Mouse (Mus musculus): ENCODE results near the gene Epop. TPM values are rescaled to one million over a fixed set of nuclear protein-coding genes. Genes with fewer than 3 reads are reported as not detected.

Epop gene
- polyA plus RNA-seq, 1 experiment: 0.47 TPM

DNA sequence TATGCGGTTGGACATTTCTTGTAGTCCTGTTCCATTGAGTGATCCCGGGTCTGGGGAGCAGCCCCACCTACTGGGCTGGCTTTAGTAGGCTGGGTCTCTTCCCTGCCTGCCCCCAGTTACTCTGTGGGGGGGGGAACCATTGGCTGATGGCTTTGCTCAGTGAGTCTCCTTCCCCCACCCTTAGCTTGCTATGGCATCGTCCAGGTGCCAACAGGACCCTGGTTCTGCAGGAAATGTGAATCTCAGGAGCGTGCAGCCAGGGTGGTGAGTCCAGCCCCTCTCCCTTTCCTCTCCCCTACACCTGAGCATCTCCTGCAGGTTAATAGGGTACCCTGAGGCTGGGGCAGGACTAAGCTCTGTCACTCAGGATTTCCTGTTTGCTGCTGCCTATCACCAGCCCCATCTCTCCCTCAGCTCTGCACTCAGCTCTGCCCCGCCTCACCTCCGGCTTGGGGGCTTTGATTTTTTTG, 35.3 kb upstream of the Epop start:
- H3K27me3 ChIP-seq (ENCODE audit: control insufficient read depth, insufficient read depth, low read length): no peaks in the 10 kb centered on the region
- H3K27ac ChIP-seq (ENCODE audit: control insufficient read depth, insufficient read depth, low read depth, low read length): no peak overlapping the region
- H3K4me3 ChIP-seq (ENCODE audit: control insufficient read depth, low read depth, low read length): no peak overlapping the region
- TF ChIP-seq POLR2A (IDR thresholded peaks at IDR 0.05; ENCODE audit: control insufficient read depth, low read depth, low read length) (no peak), CTCF (IDR thresholded peaks at IDR 0.05; ENCODE audit: control insufficient read depth, insufficient read depth, insufficient replicate concordance, low read depth, low read length) (no peak)
- peaks cover 31% of the 10 kb centered on the region for H3K4me1 ChIP-seq (ENCODE audit: control insufficient read depth, insufficient read depth, low read length)
- no peaks in the 10 kb centered on the region for H3K36me3 ChIP-seq (ENCODE audit: control insufficient read depth, insufficient read depth, low read length)

DNA sequence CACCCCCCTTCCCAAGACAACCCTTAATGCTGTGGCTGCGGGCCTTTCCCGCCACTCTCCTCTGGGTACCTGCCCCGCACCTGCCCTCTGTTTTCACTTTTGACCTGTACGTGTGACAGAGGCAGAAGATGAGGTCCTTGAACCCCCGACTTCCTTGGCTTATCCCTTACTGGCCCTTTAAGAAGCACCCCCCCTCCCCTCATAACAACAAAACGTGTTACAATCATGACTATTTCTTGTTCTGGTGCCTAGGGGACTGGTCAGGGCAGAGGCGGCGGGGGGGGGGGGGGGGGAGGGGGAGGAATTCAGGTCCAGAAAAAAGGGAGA, 34.8 kb upstream of the Epop start:
- TF ChIP-seq CTCF (IDR thresholded peaks at IDR 0.05; ENCODE audit: control insufficient read depth, insufficient read depth, insufficient replicate concordance, low read depth, low read length): no peak
- TF ChIP-seq POLR2A (IDR thresholded peaks at IDR 0.05; ENCODE audit: control insufficient read depth, low read depth, low read length): no peak
- no peaks in the 10 kb centered on the region for H3K27me3 ChIP-seq (ENCODE audit: control insufficient read depth, insufficient read depth, low read length)
- no peak overlapping the region for H3K27ac ChIP-seq (ENCODE audit: control insufficient read depth, insufficient read depth, low read depth, low read length)
- no peaks in the 10 kb centered on the region for H3K36me3 ChIP-seq (ENCODE audit: control insufficient read depth, insufficient read depth, low read length)
- peaks cover 31% of the 10 kb centered on the region for H3K4me1 ChIP-seq (ENCODE audit: control insufficient read depth, insufficient read depth, low read length)
- peak overlapping the region; percentile 71 for H3K4me3 ChIP-seq (ENCODE audit: control insufficient read depth, low read depth, low read length)

DNA sequence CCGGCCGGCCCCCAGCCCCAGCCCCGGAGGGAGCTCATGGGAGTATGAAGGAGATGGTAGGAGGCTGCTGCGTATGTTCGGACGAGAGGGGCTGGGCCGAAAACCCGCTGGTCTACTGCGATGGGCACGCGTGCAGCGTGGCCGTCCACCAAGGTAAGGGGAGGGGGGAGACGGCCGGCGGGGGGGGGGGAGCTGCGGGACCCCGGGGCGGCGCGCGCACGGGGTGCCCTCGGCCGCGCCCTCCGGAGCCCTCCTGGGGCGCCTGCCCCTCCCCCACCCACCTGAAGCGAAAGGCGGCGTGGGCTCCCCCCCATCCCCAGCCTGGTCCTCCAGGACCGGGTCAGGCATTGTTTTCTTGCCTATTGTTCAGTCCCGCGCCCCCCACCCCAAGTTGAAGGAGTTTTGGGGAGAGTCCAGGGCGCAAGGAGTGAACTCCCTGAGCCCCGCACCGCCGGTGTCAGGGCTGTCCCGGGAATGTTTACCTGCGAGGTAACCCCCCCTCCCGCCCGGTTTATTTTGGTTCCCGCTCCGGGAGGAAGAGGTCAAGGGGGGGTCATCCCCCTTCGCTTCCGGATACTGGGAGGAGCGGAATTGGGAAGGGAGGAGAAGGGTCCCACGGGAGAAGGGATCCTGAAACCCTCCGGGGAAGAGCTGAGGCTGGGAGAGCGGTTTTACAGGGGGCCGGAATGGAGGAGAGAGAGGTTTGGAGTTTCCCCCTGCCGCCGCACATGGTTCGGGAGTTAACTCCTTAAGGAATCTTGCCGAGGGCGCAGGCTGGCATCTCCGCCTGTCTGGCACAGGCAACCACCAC, 34.2 kb upstream of the Epop start:
- H3K27me3 ChIP-seq (ENCODE audit: control insufficient read depth, insufficient read depth, low read length): no peaks in the 10 kb centered on the region
- TF ChIP-seq POLR2A (IDR thresholded peaks at IDR 0.05; ENCODE audit: control insufficient read depth, low read depth, low read length): no peak
- no peak for TF ChIP-seq CTCF (IDR thresholded peaks at IDR 0.05; ENCODE audit: control insufficient read depth, insufficient read depth, insufficient replicate concordance, low read depth, low read length)
- no peak overlapping the region for H3K27ac ChIP-seq (ENCODE audit: control insufficient read depth, insufficient read depth, low read depth, low read length)
- peaks cover 31% of the 10 kb centered on the region for H3K4me1 ChIP-seq (ENCODE audit: control insufficient read depth, insufficient read depth, low read length)
- peak overlapping the region; percentile 71 for H3K4me3 ChIP-seq (ENCODE audit: control insufficient read depth, low read depth, low read length)
- no peaks in the 10 kb centered on the region for H3K36me3 ChIP-seq (ENCODE audit: control insufficient read depth, insufficient read depth, low read length)

DNA sequence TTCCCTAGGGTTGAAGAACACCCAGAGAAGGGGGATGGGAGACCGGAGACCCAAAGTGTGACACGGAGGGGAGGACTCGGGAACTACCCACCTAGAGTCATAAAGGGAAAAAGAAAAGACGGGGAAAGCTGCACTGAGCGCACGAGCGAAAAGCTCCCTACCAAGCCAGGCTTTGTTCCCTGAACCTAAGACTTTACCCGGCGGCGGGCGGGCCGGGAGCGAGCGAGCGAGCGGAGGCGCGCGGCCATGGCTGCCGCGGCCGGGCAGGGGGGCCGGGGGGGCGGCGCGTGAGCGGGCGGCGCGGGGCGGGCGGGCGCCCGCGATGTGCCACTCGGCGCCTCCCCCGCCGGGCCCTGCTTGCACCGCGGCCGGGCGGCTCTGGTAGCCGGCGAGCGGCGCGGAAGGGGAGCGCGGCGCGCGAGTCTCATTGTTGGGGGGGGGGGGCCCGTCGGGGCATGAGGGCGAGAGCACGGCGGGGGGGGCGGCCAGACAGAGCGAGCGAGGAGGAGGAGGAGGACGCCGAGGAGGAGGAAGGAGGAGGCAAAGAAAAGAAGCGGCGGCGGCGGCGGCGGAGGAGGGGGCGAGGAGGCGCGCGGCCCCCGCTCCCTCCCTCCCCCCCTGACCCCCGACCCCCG, 33.5 kb upstream of the Epop start, which contains the start of gene Mllt6:
Gene Mllt6 (plus strand): TSS at position 522 of the 635 bp plus-strand sequence.
- TF ChIP-seq CTCF (IDR thresholded peaks at IDR 0.05; ENCODE audit: control insufficient read depth, insufficient read depth, insufficient replicate concordance, low read depth, low read length) (no peak), POLR2A (IDR thresholded peaks at IDR 0.05; ENCODE audit: control insufficient read depth, low read depth, low read length) (no peak)
- Histone ChIP-seq H3K4me3 (ENCODE audit: control insufficient read depth, low read depth, low read length) (peak within 1 kb of the TSS; percentile 72), H3K27ac (ENCODE audit: control insufficient read depth, insufficient read depth, low read depth, low read length) (peak within 1 kb of the TSS; percentile 55), H3K27me3 (ENCODE audit: control insufficient read depth, insufficient read depth, low read length) (no peaks in the 10 kb centered on the region), H3K36me3 (ENCODE audit: control insufficient read depth, insufficient read depth, low read length) (no peaks in the 10 kb centered on the region), H3K4me1 (ENCODE audit: control insufficient read depth, insufficient read depth, low read length) (peaks cover 31% of the 10 kb centered on the region)

DNA sequence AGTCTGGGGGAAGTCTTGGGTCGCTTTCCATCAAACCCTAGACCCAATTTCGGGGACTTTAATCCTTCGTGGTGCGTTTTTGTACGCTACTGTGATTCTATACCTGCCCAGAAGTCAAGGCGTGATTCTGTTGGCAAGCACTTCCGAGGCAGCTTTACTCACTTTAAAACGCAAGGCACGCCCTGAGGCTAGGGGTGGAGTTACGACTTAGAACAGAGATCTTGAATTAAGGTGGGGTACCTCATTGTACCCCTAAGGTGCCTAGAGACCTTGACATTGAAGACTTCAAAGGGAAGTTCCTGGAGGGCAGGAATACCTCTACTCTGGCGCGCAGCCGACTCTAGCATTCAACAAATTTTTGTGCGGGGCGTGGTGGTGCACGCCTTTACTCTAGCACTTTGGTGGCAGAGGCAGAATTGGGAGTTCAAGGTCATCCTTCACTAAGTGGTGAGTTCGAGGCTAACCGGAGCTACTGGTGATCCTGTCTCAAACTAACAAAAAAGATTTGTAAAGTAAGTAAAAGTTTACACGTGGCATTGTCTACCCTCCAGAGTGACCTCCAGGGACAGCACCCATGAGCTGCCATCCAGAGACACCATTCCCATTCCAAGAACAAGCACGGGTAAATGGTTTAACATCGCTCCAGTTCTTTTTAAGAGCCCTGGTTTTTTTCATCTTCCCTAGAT, 32.8 kb upstream of the Epop start:
- Histone ChIP-seq H3K27ac (ENCODE audit: control insufficient read depth, insufficient read depth, low read depth, low read length) (peak overlapping the region; percentile 55), H3K36me3 (ENCODE audit: control insufficient read depth, insufficient read depth, low read length) (no peaks in the 10 kb centered on the region), H3K4me3 (ENCODE audit: control insufficient read depth, low read depth, low read length) (peak overlapping the region; percentile 72), H3K27me3 (ENCODE audit: control insufficient read depth, insufficient read depth, low read length) (no peaks in the 10 kb centered on the region), H3K4me1 (ENCODE audit: control insufficient read depth, insufficient read depth, low read length) (peaks cover 31% of the 10 kb centered on the region)
- TF ChIP-seq POLR2A (IDR thresholded peaks at IDR 0.05; ENCODE audit: control insufficient read depth, low read depth, low read length) (no peak), CTCF (IDR thresholded peaks at IDR 0.05; ENCODE audit: control insufficient read depth, insufficient read depth, insufficient replicate concordance, low read depth, low read length) (no peak)

DNA sequence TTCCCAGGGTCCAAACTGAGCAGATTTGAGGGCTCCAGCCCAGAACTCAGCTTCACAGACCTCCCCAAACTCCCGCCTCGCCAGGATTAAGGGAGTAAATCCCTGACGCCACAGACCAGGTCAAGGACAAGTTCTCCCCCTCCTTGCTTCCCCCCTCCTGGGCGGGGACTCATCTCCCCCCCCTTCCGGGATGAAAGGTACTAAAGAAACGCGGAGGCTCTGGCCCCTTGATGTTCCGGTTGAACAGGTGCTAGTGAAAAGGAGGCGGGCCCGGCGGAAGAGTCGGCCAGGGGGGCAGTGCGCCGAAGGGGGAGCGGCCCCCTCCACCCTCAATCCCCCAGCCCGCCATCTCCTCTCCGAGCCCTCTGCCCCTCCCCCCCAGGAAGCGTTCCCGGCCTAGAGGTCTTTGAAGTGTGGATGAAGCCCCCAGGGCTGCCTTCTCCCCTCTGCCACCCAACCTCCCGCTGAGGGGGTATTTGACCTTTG, 32.2 kb upstream of the Epop start:
- Histone ChIP-seq H3K36me3 (ENCODE audit: control insufficient read depth, insufficient read depth, low read length) (no peaks in the 10 kb centered on the region), H3K27ac (ENCODE audit: control insufficient read depth, insufficient read depth, low read depth, low read length) (peak overlapping the region; percentile 70), H3K4me3 (ENCODE audit: control insufficient read depth, low read depth, low read length) (peak overlapping the region; percentile 46), H3K4me1 (ENCODE audit: control insufficient read depth, insufficient read depth, low read length) (peaks cover 31% of the 10 kb centered on the region), H3K27me3 (ENCODE audit: control insufficient read depth, insufficient read depth, low read length) (no peaks in the 10 kb centered on the region)
- 0 out of 2 replicates have a peak, but pooled peaks have one; percentile 25 for TF ChIP-seq POLR2A (IDR thresholded peaks at IDR 0.05; ENCODE audit: control insufficient read depth, low read depth, low read length)
- TF ChIP-seq CTCF (IDR thresholded peaks at IDR 0.05; ENCODE audit: control insufficient read depth, insufficient read depth, insufficient replicate concordance, low read depth, low read length): no peak

Data from testis, adult 2 months (tissue).